7 mouse cellular contexts compared by ENCODE assay signal in genomic region chr12:12263371-12263791, GRCm38 (mm10). TPM values are rescaled to one million over a fixed set of nuclear protein-coding genes. Genes with fewer than 3 reads are reported as not detected.
A peak's percentile ranks its signal among the peaks of the same experiment; 100 is the strongest.
DNase-seq lines count a peak whose midpoint lies in the region; ATAC-seq and TF ChIP-seq lines count a peak whose summit lies in the region.

No protein-coding gene starts in this region.

- H3K4me3 ChIP-seq in hindbrain, embryonic 14.5 days (replicated peaks; ENCODE audit: low read length), result peak overlapping the region; percentile 82
- no peak overlapping the region for H3K4me3 ChIP-seq in liver, embryonic 13.5 days (replicated peaks)
- H3K4me3 ChIP-seq in olfactory bulb, adult 2 months (ENCODE audit: insufficient read depth, low read depth, low read length), result peak overlapping the region; percentile 67

- DNase-seq in thymus, postnatal 25 days, result peak; percentile 8
- DNase-seq in thymus, postnatal 10 days (ENCODE audit: low spot score in 2 of 2), result no peak
- peak; percentile 38 for DNase-seq in embryo, embryonic 11 days
- peak; percentile 35 for DNase-seq in hindbrain, embryonic 14.5 days (ENCODE audit: low spot score)
- no peak for DNase-seq in liver, embryonic 13.5 days
- DNase-seq in adrenal gland, adult 18-20 months (ENCODE audit: low spot score in 2 of 2), result no peak

- H3K9me3 ChIP-seq in hindbrain, embryonic 14.5 days (ENCODE audit: control insufficient read depth, low read length), result no peaks in the 10 kb centered on the region
- H3K9me3 ChIP-seq in liver, embryonic 13.5 days (replicated peaks), result no peaks in the 10 kb centered on the region

- H3K4me1 ChIP-seq in hindbrain, embryonic 14.5 days (replicated peaks; ENCODE audit: control insufficient read depth, insufficient read depth, low read length), result peaks cover 48% of the 10 kb centered on the region
- peaks cover 8% of the 10 kb centered on the region; the same call in 1 of the 2 replicates for H3K4me1 ChIP-seq in liver, embryonic 13.5 days (replicated peaks)
- peaks cover 7% of the 10 kb centered on the region for H3K4me1 ChIP-seq in olfactory bulb, adult 2 months (ENCODE audit: control insufficient read depth, insufficient read depth, low read length)

- 0% methylated on average over 1 of the region's 1 CpGs for WGBS in hindbrain, embryonic 14.5 days
- WGBS in liver, embryonic 13.5 days (ENCODE audit: insufficient replicate concordance), result 20% methylated on average over 1 of the region's 1 CpGs
- WGBS in olfactory bulb, adult 2 months, result 0% methylated on average over 1 of the region's 1 CpGs

- H3K27ac ChIP-seq in hindbrain, embryonic 14.5 days, result peak overlapping the region; percentile 49; the same call in 1 of the 2 replicates
- no peak overlapping the region for H3K27ac ChIP-seq in liver, embryonic 13.5 days
- peak overlapping the region; percentile 94 for H3K27ac ChIP-seq in olfactory bulb, adult 2 months (ENCODE audit: insufficient read depth, low read depth, low read length)

- peak overlapping the region; percentile 80 for H3K4me2 ChIP-seq in hindbrain, embryonic 14.5 days (replicated peaks)
- peak overlapping the region; percentile 65; the same call in 1 of the 2 replicates for H3K4me2 ChIP-seq in liver, embryonic 13.5 days

- H3K36me3 ChIP-seq in hindbrain, embryonic 14.5 days (replicated peaks; ENCODE audit: control insufficient read depth, insufficient read depth), result no peaks in the 10 kb centered on the region
- H3K36me3 ChIP-seq in liver, embryonic 13.5 days, result no peaks in the 10 kb centered on the region

- no peak for TF ChIP-seq CTCF in olfactory bulb, adult 2 months (IDR thresholded peaks at IDR 0.05; ENCODE audit: insufficient read depth, low read depth, low read length)

- H3K9ac ChIP-seq in hindbrain, embryonic 14.5 days, result peak overlapping the region; percentile 93; the same call in 1 of the 2 replicates
- H3K9ac ChIP-seq in liver, embryonic 13.5 days, result no peak overlapping the region

- no peak for TF ChIP-seq POLR2A in olfactory bulb, adult 2 months (IDR thresholded peaks at IDR 0.05; ENCODE audit: insufficient read depth, low read depth, low read length)

- peak; percentile 34; the same call in 1 of the 2 replicates for ATAC-seq in hindbrain, embryonic 14.5 days (ENCODE audit: low FRiP score)
- ATAC-seq in liver, embryonic 13.5 days (ENCODE audit: low read depth), result 0 out of 2 replicates have a peak, but pooled peaks have one; percentile 9

- 0 out of 2 replicates have a peak, but pooled peaks cover 2% of the 10 kb centered on the region for H3K27me3 ChIP-seq in hindbrain, embryonic 14.5 days (ENCODE audit: control insufficient read depth, insufficient read depth, low read length)
- H3K27me3 ChIP-seq in liver, embryonic 13.5 days, result peaks cover 12% of the 10 kb centered on the region; the same call in 1 of the 2 replicates

RNA-seq across cellular contexts. Expression of gene Fam49a, which starts 1.4 kb away (rescaled TPM):
- polyA plus RNA-seq in hindbrain, embryonic 14.5 days (2014; fragmentation: Nextera tagmentation; extraction: Ambion mirVana), result 66.3 and 80.7 TPM in 2 replicates
- 2.5 and 3.1 TPM in 2 replicates for polyA plus RNA-seq in liver, embryonic 13.5 days (2015; fragmentation: Nextera tagmentation; extraction: Ambion mirVana)
- not detected in 2 replicates for polyA plus RNA-seq in olfactory bulb, adult 2 months (2012; ENCODE audit: insufficient read depth, insufficient read length, low replicate concordance, missing spikeins)
- total RNA-seq in adrenal gland, adult 18-20 months (2021), result 10 to 100 TPM; 15.0 to 18.8 TPM

Comparison
In these comparisons a context has a peak if more than half of its experiments do, and no peak if none do; other contexts are left out.
1. DNase-seq: peak in thymus, postnatal 25 days (single experiment), embryo, embryonic 11 days (single experiment) and hindbrain, embryonic 14.5 days (single experiment); none in thymus, postnatal 10 days (0 of 2), liver, embryonic 13.5 days (single experiment) and adrenal gland, adult 18-20 months (0 of 2).
2. RNA of gene Fam49a, which starts 1.4 kb away (polyA plus RNA-seq): 66.3 to 80.7 TPM in hindbrain, embryonic 14.5 days; 2.5 to 3.1 TPM in liver, embryonic 13.5 days and not detected in olfactory bulb, adult 2 months; every median in the first group is over 10 times any median in the second.